Mouse (Mus musculus) liver, adult (tissue): ENCODE data around the gene Ganab.

Experiments
- GATA4 ChIP-seq: IDR thresholded peaks from 2 replicates; pipeline ENCODE4 v1.6.1; 2014; ENCODE audit warnings: mild to moderate bottlenecking, low read length; ENCODE audit not compliant: insufficient replicate concordance

Gene Ganab

GRCm38 (mm10) chr19:8897865-8898495 is at the start of gene Ganab:
Gene Ganab, plus strand, starts transcription at chr19:8898071.
- TF ChIP-seq GATA4: no peak; the same call in 1 of the 2 replicates

- no peak for TF ChIP-seq GATA4
Measured at GRCm38 (mm10) chr19:8848356-8848755, 49.5 kb upstream of the Ganab start.

GRCm38 (mm10) chr19:8850402-8850901 is 47.4 kb upstream of the Ganab start, which contains the start of gene Lrrn4cl:
Gene Lrrn4cl, plus strand, starts transcription at chr19:8850768.
- no peak for TF ChIP-seq GATA4

- no peak for TF ChIP-seq GATA4
Measured at GRCm38 (mm10) chr19:8851639-8852038, 46.2 kb upstream of the Ganab start.

- TF ChIP-seq GATA4: no peak
Measured at GRCm38 (mm10) chr19:8852236-8852928, 45.5 kb upstream of the Ganab start.

GRCm38 (mm10) chr19:8853117-8853516 is 44.8 kb upstream of the Ganab start:
- no peak for TF ChIP-seq GATA4

- TF ChIP-seq GATA4: no peak
Measured at GRCm38 (mm10) chr19:8857689-8858088, 40.2 kb upstream of the Ganab start.

GRCm38 (mm10) chr19:8859018-8859417 is 38.9 kb upstream of the Ganab start:
- no peak for TF ChIP-seq GATA4

GRCm38 (mm10) chr19:8864265-8864664 is 33.6 kb upstream of the Ganab start:
- no peak for TF ChIP-seq GATA4

GRCm38 (mm10) chr19:8870838-8871237 is 27.0 kb upstream of the Ganab start:
- TF ChIP-seq GATA4: no peak

- TF ChIP-seq GATA4: peak; percentile 16; the same call in 1 of the 2 replicates
Measured at GRCm38 (mm10) chr19:8871267-8872186, 26.3 kb upstream of the Ganab start, which contains the start of gene Ubxn1. Gene Ubxn1, plus strand, starts transcription at chr19:8871496.

- TF ChIP-seq GATA4: no peak
Measured at GRCm38 (mm10) chr19:8872266-8872840, 25.5 kb upstream of the Ganab start.

- no peak for TF ChIP-seq GATA4
Measured at GRCm38 (mm10) chr19:8875031-8875430, 22.8 kb upstream of the Ganab start.

GRCm38 (mm10) chr19:8880311-8881033 is 17.4 kb upstream of the Ganab start, which contains the start of gene Uqcc3:
Gene Uqcc3, minus strand, starts transcription at chr19:8880923.
- TF ChIP-seq GATA4: no peak
